Mouse (Mus musculus): ENCODE measurements around the gene Myo18b.

Gene Myo18b

GRCm38 (mm10) chr5:112895674-112896654 is at the start of gene Myo18b:
Gene Myo18b, minus strand, starts transcription at chr5:112896362.
- no peak for DNase-seq (ENCODE audit: low read depth, low spot score)

DNA sequence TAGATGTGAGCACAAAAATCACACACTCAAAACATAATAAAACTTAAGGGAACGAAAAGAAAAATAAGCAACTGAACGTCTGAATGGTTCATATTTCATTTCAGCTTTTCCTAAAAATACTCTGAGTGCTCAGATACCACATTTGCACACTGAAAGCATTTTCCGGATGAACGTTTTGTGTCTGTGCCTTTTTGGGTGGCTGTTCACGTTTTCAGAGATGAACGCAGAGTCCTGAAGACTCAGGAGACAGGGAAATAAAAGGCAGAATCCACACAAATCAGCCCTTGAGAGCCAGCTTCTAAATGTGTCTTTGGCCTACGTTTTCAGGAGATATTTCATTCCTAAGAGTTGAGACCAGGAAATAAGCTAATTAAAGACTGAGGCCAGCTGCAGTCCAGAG is 49.8 kb upstream of the Myo18b start:
- no peak for DNase-seq (ENCODE audit: low read depth, low spot score)

GRCm38 (mm10) chr5:112942244-112942643 is 46.1 kb upstream of the Myo18b start:
- DNase-seq (ENCODE audit: low read depth, low spot score) = no peak

DNA sequence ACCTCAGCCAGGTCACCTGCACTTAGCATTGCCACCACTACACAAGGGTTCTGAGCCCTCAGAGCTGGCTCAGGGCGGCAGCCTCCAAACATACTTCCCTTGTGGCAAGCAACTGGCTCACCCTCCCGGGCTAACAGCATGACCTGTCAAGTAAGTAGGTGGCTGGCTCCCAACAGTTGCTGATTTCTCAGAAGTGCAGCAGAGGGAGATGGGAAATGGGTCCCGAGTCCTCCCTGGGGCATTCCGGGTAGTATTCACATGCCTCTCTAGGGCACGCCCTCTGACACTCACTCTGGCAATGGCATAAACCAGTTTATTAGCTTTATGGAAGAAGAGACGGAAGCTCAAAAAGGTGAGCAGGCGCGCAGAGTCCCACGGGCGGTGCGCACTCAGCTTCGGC is 44.8 kb upstream of the Myo18b start:
- no peak for DNase-seq (ENCODE audit: low read depth, low spot score)

DNA sequence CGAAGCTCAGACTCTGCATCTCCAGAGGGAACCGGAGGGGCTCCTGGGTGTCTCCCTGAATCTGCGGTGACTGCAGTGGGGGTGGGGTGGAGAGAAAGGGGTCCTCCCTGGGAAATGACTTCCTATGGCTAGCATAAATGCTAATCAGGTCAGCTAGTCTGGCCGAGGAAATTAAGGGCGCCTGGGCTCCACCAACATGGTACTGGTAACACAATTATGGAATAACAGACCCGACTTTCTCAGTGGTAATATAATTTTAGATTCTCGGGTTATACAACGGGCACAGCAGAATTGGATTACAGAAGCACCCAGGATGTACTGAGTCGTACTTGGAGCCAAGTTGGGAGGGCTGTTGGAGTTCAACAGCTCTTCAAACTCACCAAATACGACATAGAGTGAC is 40.5 kb upstream of the Myo18b start:
- DNase-seq (ENCODE audit: low read depth, low spot score) = no peak

DNA sequence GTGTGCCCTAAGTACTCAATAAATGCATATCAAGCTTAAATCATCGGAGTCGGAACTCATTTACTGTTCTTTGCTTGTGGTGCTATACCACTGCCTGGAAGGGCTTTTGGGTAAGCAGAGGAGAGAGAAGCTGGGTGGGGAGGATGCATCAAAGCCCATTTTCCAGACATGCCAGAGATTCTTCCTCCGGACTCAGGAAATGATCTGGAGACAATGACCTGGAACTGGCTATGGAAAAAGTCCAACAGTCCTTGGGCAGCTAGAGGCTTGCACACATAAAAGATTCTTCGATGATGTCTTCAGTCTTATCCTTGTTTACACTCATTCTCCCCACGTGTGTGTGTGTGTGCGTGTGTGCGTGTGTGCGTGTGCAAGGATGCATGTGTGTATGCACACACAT is 39.3 kb upstream of the Myo18b start:
- DNase-seq (ENCODE audit: low read depth, low spot score) = no peak

GRCm38 (mm10) chr5:112932878-112933567 is 36.9 kb upstream of the Myo18b start:
- no peak for DNase-seq (ENCODE audit: low read depth, low spot score)

DNA sequence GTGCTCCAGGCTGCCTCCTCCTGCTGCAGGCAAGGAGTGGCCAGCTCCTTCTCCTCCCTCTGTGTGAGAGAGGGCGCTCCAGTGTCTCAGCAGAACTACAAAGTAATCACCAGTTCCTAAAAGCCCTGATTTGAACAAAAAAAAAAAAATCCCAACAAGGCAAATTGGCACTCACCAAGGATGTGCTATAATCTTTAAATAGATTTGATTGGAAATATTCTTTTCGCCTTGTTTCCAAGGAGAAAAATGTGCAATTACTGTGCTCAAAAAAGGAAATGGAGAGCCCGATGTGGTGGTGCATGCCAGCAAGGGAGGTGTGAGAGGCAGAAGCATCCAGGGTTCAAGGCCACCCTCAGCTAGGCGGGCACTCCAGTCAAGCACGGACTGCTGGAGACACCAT is 35.7 kb upstream of the Myo18b start:
- DNase-seq (ENCODE audit: low read depth, low spot score) = no peak

DNA sequence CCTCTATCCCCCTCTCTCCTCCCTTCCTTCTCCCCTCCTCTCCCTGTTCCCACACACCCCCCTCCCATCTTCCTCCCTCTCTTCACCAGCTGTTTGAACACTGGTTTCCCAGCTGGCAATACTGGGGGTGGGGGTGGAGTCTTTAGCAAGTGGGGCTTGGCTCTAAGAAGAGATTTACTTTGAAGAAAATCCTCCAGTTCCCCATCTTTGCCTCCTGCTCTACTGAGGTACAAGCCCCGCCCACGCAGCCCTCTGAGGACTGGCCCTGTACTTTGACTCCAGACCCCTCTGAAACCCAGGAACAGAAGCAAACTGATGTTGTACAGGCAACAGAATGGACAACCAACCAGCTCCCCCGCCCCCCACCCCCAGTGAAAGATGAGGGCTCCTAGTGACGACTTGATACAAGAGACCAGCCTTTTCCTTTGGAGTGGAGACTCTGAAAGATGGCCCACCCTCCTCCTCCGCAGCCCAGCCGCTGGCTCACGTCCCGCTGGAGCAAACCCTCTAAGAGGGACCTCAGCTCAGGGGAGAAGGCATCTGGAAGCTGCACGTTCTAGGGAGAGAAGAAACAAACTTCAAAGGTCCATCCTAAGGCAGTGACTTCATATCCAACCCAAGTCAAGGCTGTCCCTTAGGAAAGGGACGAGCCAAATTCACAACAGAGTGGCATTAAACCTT is 32.2 kb upstream of the Myo18b start:
- DNase-seq (ENCODE audit: low read depth, low spot score) = no peak

- no peak for DNase-seq (ENCODE audit: low read depth, low spot score)
These were observed 29.3 kb upstream of the Myo18b start for GRCm38 (mm10) chr5:112925422-112925821.

GRCm38 (mm10) chr5:112924806-112925205 is 28.6 kb upstream of the Myo18b start:
- DNase-seq (ENCODE audit: low read depth, low spot score) = no peak

GRCm38 (mm10) chr5:112923841-112924240 is 27.7 kb upstream of the Myo18b start:
- no peak for DNase-seq (ENCODE audit: low read depth, low spot score)

- DNase-seq (ENCODE audit: low read depth, low spot score) = no peak
These were observed 25.8 kb upstream of the Myo18b start for GRCm38 (mm10) chr5:112921914-112922313.

DNA sequence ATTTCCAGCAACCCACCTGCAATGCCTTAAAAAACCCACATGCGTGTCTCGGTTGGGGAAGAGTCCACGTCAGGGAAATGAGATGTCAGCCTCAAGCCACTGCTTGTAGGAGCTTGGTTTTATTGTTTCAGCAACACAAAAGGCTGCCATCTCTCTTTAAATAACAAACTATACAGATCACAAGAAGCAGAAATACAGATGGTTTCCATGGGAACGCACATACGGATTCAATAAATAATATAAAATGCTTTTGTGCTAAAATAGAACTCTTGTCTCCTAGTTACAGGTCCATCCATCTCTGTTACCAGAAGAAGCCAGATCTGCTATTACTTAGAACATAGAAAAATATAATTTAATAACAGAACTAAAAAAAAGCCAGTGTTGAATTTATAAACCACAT is 14.2 kb upstream of the Myo18b start:
- no peak for DNase-seq (ENCODE audit: low read depth, low spot score)

DNA sequence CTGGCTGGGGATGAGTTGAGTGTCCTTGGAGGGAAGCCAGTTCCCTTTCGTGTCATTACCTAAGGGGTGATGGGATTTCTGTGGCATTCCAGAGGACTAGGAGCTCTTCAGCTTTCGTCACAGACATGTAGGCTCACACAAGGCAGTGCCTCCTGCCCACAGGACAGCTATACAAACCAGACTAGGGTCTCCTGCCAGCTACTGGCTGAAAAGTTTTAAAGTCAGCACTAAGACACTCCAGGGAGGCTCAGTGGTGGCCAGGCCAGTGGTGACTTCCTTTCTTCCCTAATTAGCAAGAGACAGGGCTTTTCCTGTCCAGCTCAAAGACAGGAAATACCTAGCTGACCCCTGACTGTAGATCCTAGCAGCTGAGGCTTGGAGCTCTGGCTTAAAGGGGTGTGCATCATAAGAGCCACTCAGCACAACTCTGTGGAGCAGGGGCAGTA is 12.0 kb upstream of the Myo18b start:
- no peak for DNase-seq (ENCODE audit: low read depth, low spot score)

DNA sequence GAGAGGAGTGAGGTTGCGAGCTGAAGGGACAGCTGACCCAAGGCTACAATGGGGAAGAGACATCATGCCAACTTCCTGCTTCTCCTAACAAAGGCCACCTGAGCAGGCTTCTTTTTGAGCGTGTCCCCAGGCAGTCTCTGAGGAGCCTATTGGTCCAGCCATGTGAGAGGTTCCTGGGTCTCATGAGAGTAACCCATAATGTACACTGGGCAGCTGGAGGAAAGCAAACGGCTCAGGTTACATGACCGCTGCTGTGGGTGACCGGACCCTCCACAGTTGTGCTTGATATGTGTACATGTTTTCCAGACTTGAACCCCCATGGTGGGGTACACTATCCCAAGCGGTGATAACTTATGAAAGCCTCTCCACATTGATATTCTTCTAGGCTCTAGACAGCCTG is 11.3 kb upstream of the Myo18b start:
- no peak for DNase-seq (ENCODE audit: low read depth, low spot score)

DNA sequence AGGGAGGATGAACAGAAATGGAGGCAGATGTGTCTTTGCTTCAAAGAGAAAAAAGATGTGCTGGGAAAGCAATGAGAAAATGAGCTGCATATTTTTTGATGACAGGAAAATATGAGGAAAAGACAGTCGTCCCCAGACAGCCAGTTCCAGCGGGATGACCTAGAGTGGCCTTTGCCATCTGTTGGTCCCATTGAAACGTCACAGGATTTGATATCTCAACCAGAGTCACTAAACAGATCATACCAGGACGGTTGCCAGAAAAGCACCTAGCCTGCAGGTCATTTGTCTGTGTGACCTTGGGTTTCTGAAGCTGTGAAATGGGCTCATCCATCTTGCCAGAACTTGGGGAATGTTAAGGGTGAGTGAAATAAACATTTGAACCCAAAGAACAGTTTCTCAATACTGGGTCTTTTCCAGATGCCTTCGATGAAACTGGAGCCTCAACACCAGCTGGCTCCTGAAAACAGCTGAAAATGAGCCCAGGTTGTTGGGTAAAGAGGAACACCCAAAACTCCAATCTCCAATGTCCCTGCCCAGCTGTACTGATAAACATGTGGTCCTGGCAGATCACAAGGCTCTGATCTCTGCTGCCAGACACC is 2.6 kb downstream of the Myo18b start:
- DNase-seq (ENCODE audit: low read depth, low spot score) = no peak

DNA sequence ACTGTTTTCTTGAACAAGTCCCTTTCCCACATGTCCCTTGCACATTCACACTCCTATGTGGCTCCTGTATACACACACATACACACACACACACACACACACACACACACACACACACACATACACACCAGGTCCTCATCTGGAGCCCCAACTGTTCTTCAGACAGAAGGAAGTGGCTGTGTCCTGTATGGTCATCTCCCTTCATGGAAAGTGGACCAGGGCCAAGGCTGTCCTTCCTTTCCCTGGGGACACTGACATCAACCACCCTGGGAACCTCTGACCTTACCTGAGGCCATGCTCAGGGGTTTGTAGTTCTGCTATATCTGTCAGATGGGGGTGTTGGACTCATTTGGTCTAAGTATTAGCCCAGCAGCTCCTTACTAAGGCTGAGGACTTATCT is 3.8 kb downstream of the Myo18b start:
- no peak for DNase-seq (ENCODE audit: low read depth, low spot score)

GRCm38 (mm10) chr5:112888651-112889050 is 7.5 kb downstream of the Myo18b start:
- DNase-seq (ENCODE audit: low read depth, low spot score) = no peak

GRCm38 (mm10) chr5:112886687-112887491 is 9.3 kb downstream of the Myo18b start:
- DNase-seq (ENCODE audit: low read depth, low spot score) = no peak

All from retina, adult 2 months (tissue).